Mouse (Mus musculus) ES-E14 (cell line): ENCODE measurements around the gene Adad2. TPM values are rescaled to one million over a fixed set of nuclear protein-coding genes. Genes with fewer than 3 reads are reported as not detected.
A peak's percentile ranks its signal among the peaks of the same experiment; 100 is the strongest.

Experiments
- DNase-seq: peaks from one replicate; pipeline ENCODE4 v3.0.0-alpha.2; 2013; ENCODE audit warnings: low read depth, low spot score
- H3K27ac ChIP-seq: 2 replicates; pipeline ENCODE4 v1.5.1; 2012; ENCODE audit warnings: low read depth, mild to moderate bottlenecking, low read length, moderate library complexity, mixed read lengths; ENCODE audit not compliant: poor library complexity, insufficient read depth, severe bottlenecking
- H3K36me3 ChIP-seq: 2 replicates; pipeline ENCODE4 v1.6.1; 2012; ENCODE audit warnings: mild to moderate bottlenecking, low read length, moderate library complexity, mixed read lengths; ENCODE audit not compliant: control insufficient read depth, poor library complexity, insufficient read depth, severe bottlenecking
- H3K4me1 ChIP-seq, 2 experiments: fragments of 150-350 bp in 1 of 2; sonication (generic) in 1 of 2; 2 replicates each; pipeline ENCODE4 v1.6.1; 2012; ENCODE audit warnings: low read length in 2 of 2, mild to moderate bottlenecking in 1 of 2, mixed read lengths in 1 of 2; ENCODE audit not compliant: control insufficient read depth in 2 of 2, insufficient read depth in 2 of 2, poor library complexity in 1 of 2
- H3K4me3 ChIP-seq, 2 experiments: fragments of 150-350 bp in 1 of 2; sonication (generic) in 1 of 2; 2 replicates each; pipeline ENCODE4 v1.5.1; 2012; ENCODE audit warnings: low read length in 2 of 2, low read depth in 1 of 2, mild to moderate bottlenecking in 1 of 2, mixed read lengths in 1 of 2; ENCODE audit not compliant: insufficient read depth in 1 of 2, poor library complexity in 1 of 2, severe bottlenecking in 1 of 2
- H3K9ac ChIP-seq: 2 replicates; pipeline ENCODE4 v1.6.1; 2012; ENCODE audit warnings: low read depth, mild to moderate bottlenecking, low read length, mixed read lengths; ENCODE audit not compliant: poor library complexity, insufficient read depth, severe bottlenecking
- H3K9me3 ChIP-seq: fragments of 150-350 bp; sonication (generic); 2 replicates; pipeline ENCODE4 v1.6.1; 2012; ENCODE audit warnings: low read depth, mild to moderate bottlenecking, low read length; ENCODE audit not compliant: control insufficient read depth, insufficient read depth
- CHD2 ChIP-seq: IDR thresholded peaks from 2 replicates; pipeline ENCODE4 v1.6.1; 2014; ENCODE audit warnings: mild to moderate bottlenecking, low read depth, low read length, inconsistent platforms
- HCFC1 ChIP-seq: IDR thresholded peaks from 2 replicates; pipeline ENCODE4 v1.6.1; 2012; ENCODE audit warnings: low read length, inconsistent platforms, borderline replicate concordance; ENCODE audit not compliant: insufficient read depth
- MAFK ChIP-seq: IDR thresholded peaks from 2 replicates; pipeline ENCODE4 v1.6.1; 2014; ENCODE audit warnings: mild to moderate bottlenecking, low read depth, low read length, inconsistent platforms; ENCODE audit not compliant: insufficient read depth
- ZC3H11A ChIP-seq: IDR thresholded peaks from 2 replicates; pipeline ENCODE4 v1.6.1; 2012; ENCODE audit warnings: low read depth, mild to moderate bottlenecking, inconsistent platforms, low read length, borderline replicate concordance
- ZNF384 ChIP-seq: IDR thresholded peaks from 2 replicates; pipeline ENCODE4 v1.6.1; 2012; ENCODE audit warnings: low read depth, low read length, inconsistent platforms
- in situ Hi-C, 2 experiments: fragments of 600-800 bp; cut with MboI; formaldehyde crosslinking; loops; one replicate each; pipeline ENCODE4 v1.15.1; 2025; ENCODE audit warnings: low sequenced_read_pairs in 2 of 2, inconsistent platforms in 1 of 2; ENCODE audit not compliant: unreplicated experiment in 2 of 2
- total RNA-seq: library from RNA; depleted of rRNA; stranded (reverse); fragments of 300-350 nt; gene quantifications from 2 replicates; pipeline ENCODE4 v1.2.3, GENCODE M21; 2012

Gene Adad2
- total RNA-seq, 1 experiment, result 6.8 TPM

DNA sequence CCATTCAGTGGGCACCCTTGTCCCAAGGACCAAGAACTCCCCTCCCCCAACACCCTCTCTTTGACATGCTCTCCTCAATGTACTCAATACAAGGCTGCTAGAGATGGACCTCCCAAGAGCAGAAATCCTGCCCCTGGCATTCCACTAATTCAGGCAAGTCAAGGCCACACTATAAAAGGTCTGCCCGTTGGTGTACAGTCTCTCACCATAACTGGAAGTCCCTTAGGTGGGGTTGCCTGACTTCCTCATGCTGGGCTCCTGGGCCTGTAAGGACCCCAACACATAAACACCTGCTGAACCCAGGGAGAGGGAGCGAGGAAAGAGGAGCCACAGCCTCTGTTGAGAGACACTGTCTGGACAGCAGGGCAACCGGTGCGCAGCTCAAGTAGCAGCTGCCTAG, 8.8 kb upstream of the Adad2 start:
- H3K9me3 ChIP-seq, result no peaks in the 10 kb centered on the region
- peaks cover 0 to 7% of the 10 kb centered on the region in 2 experiments; a peak in 1 of 4 replicates for H3K4me1 ChIP-seq
- in situ Hi-C loops, result no loop called here
- H3K9ac ChIP-seq, result no peak overlapping the region
- peaks cover 38% of the 10 kb centered on the region for H3K36me3 ChIP-seq
- no peak for DNase-seq
- no peak for TF ChIP-seq MAFK
- no peak for TF ChIP-seq CHD2
- no peak for TF ChIP-seq HCFC1
- no peak for TF ChIP-seq ZC3H11A
- TF ChIP-seq ZNF384, result no peak
- H3K27ac ChIP-seq, result no peak overlapping the region
- H3K4me3 ChIP-seq, result no peak overlapping the region

- Histone ChIP-seq H3K4me3 (peak overlapping the region; percentile 87 to 90), H3K36me3 (peaks cover 32% of the 10 kb centered on the region), H3K4me1 (peaks cover 0 to 7% of the 10 kb centered on the region in 2 experiments; a peak in 1 of 4 replicates), H3K27ac (no peak overlapping the region), H3K9ac (peak overlapping the region; percentile 91), H3K9me3 (no peaks in the 10 kb centered on the region)
- in situ Hi-C loops, result no loop called here
- TF ChIP-seq ZC3H11A (no peak), CHD2 (no peak), HCFC1 (no peak), ZNF384 (no peak), MAFK (no peak)
- no peak for DNase-seq
Observed at GRCm38 (mm10) chr8:119604398-119604803, 8.1 kb upstream of the Adad2 start.

DNA sequence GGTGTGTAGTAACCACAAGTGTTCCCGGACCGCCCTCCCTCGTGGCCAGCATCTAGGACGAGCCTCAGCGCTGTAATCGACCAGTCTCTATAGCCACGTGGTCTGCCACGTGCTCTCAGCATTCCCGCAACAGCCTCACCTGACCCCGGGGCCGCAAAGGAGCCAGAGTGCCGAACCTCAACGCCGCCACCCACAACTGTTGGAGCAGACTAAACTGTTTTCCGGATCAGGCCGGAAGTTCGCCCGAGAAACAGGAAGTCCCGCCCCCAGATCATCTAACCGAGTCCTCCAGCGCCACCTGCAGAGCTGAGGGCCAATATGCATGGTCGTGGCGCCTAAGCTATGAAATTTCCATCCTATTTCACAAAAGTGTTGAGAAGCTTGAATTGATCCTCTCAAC, 7.6 kb upstream of the Adad2 start, which contains the start of gene Taf1c:
TSS of gene Taf1c (minus strand) at position 227 of the 400 bp plus-strand sequence.
- H3K36me3 ChIP-seq, result peaks cover 29% of the 10 kb centered on the region
- H3K27ac ChIP-seq, result no peak within 1 kb of the TSS
- H3K9me3 ChIP-seq, result no peaks in the 10 kb centered on the region
- TF ChIP-seq MAFK, result no peak
- 0 out of 2 replicates have a peak, but pooled peaks have one; percentile 18 for TF ChIP-seq HCFC1
- peak; percentile 93 for DNase-seq
- H3K4me1 ChIP-seq, result peaks cover 0 to 7% of the 10 kb centered on the region in 2 experiments; a peak in 1 of 4 replicates
- in situ Hi-C loops, result no loop called here
- peak within 1 kb of the TSS; percentile 87 to 90 for H3K4me3 ChIP-seq
- peak within 1 kb of the TSS; percentile 91 for H3K9ac ChIP-seq

GRCm38 (mm10) chr8:119606224-119606623, 6.3 kb upstream of the Adad2 start:
- no peak overlapping the region for H3K27ac ChIP-seq
- H3K4me3 ChIP-seq, result no peak overlapping the region
- peaks cover 0 to 7% of the 10 kb centered on the region in 2 experiments; a peak in 1 of 4 replicates for H3K4me1 ChIP-seq
- in situ Hi-C loops, result no loop called here
- DNase-seq, result no peak
- no peak overlapping the region for H3K9ac ChIP-seq
- TF ChIP-seq ZNF384 (peak; percentile 71), HCFC1 (no peak), MAFK (no peak), ZC3H11A (no peak), CHD2 (no peak)
- peaks cover 17% of the 10 kb centered on the region for H3K36me3 ChIP-seq
- no peaks in the 10 kb centered on the region for H3K9me3 ChIP-seq

- TF ChIP-seq MAFK, result no peak
- TF ChIP-seq ZNF384, result no peak
- H3K4me3 ChIP-seq, result 0 out of 4 replicates have a peak overlapping the region, but pooled peaks of 1 of the 2 experiments have one; percentile 17
- DNase-seq, result no peak
- peaks cover 2 to 10% of the 10 kb centered on the region in 2 experiments; a peak in 2 of 4 replicates for H3K4me1 ChIP-seq
- no peaks in the 10 kb centered on the region for H3K36me3 ChIP-seq
- no peak overlapping the region for H3K9ac ChIP-seq
- H3K9me3 ChIP-seq, result no peaks in the 10 kb centered on the region
- H3K27ac ChIP-seq, result no peak overlapping the region
- in situ Hi-C loops, result no loop called here
Observed at GRCm38 (mm10) chr8:119615096-119615495, 2.5 kb downstream of the Adad2 start.
